Mouse (Mus musculus) liver, adult 2 months (tissue): ENCODE results near the gene Eif2b5.

ENCODE experiments used
- CTCF ChIP-seq: fragments of 200-500 bp; IDR thresholded peaks from 2 replicates; pipeline ENCODE4 v1.5.1; 2011; ENCODE audit warnings: low read depth, low read length, control low read depth
- POLR2A ChIP-seq: fragments of 200-500 bp; IDR thresholded peaks from 2 replicates; pipeline ENCODE4 v1.6.1; 2011; ENCODE audit warnings: low read length, control low read depth; ENCODE audit not compliant: insufficient read depth; ENCODE audit errors: extremely low read depth

GRCm38 (mm10) chr16:20552594-20552993, 54.0 kb downstream of the Eif2b5 start:
- no peak for TF ChIP-seq POLR2A
- no peak for TF ChIP-seq CTCF
